Mouse (Mus musculus): ENCODE measurements around the gene Itpk1.

DNA sequence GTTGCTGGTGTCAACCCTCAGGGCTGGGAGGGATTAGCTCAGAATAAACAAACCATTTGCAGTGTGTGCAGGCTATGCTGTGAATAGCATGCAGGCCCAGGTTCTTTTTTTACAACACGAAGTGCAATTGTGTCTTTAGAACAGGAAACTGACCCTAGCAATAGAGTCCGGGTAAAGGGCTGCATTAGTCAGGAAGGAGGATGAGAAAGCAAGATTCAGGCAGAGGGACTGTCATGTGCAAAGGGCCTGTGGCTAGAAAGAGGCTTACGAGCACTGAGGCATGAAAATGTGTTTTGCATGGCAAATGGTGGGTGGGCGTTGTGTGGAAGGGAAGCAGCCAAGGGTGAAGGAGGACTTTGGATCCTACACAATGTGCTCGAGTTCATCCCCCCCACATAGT lies 176.7 kb downstream of the Itpk1 start:
- TF ChIP-seq CTCF (IDR thresholded peaks at IDR 0.05; ENCODE audit: borderline replicate concordance, control insufficient read depth, extremely low read depth, insufficient read depth, low read length, poor library complexity) (no peak), POLR2A (IDR thresholded peaks at IDR 0.05; ENCODE audit: control insufficient read depth, extremely low read depth, insufficient read depth, low read length, poor library complexity) (no peak)
